Mouse (Mus musculus) liver, postnatal 0 days (tissue): ENCODE data around the gene Cebpz. TPM values are rescaled to one million over a fixed set of nuclear protein-coding genes. Genes with fewer than 3 reads are reported as not detected.

Experiments
- ATAC-seq: fragments of 200-750 bp; cut with Nextera tagmentation; 2 replicates; pipeline ENCODE4 v1.8.0; 2017; ENCODE audit warnings: mild to moderate bottlenecking, moderate library complexity
- DNase-seq: peaks from one replicate; pipeline ENCODE4 v3.0.0-alpha.2; 2016
- H3K27ac ChIP-seq: fragments of 300-500 bp; sonication (generic); 2 replicates; pipeline ENCODE4 v1.5.1; 2014; ENCODE audit warnings: antibody characterized with exemption, moderate library complexity, mild to moderate bottlenecking, low read depth
- H3K27me3 ChIP-seq: fragments of 300-500 bp; sonication (generic); 2 replicates; pipeline ENCODE4 v1.6.1; 2014; ENCODE audit warnings: low read length, control low read depth, mixed read lengths; ENCODE audit not compliant: insufficient read depth
- H3K36me3 ChIP-seq: fragments of 300-500 bp; sonication (generic); replicated peaks from 2 replicates; pipeline ENCODE4 v1.6.1; 2014; ENCODE audit warnings: mild to moderate bottlenecking, control low read depth, low read length, moderate library complexity, mixed read lengths; ENCODE audit not compliant: insufficient read depth
- H3K4me1 ChIP-seq: fragments of 300-500 bp; sonication (generic); 2 replicates; pipeline ENCODE4 v1.6.1; 2014; ENCODE audit warnings: antibody characterized with exemption, mild to moderate bottlenecking, control low read depth; ENCODE audit not compliant: insufficient read depth
- H3K4me2 ChIP-seq: fragments of 300-500 bp; sonication (generic); 2 replicates; pipeline ENCODE4 v1.6.1; 2014; ENCODE audit warnings: low read depth, mild to moderate bottlenecking, low read length, moderate library complexity, mixed read lengths
- H3K4me3 ChIP-seq: fragments of 300-500 bp; sonication (generic); 2 replicates; pipeline ENCODE4 v1.5.1; 2014; ENCODE audit warnings: low read depth, low read length
- H3K9ac ChIP-seq: fragments of 300-500 bp; sonication (generic); replicated peaks from 2 replicates; pipeline ENCODE4 v1.6.1; 2014; ENCODE audit warnings: mild to moderate bottlenecking, moderate library complexity
- H3K9me3 ChIP-seq: fragments of 300-500 bp; sonication (generic); 2 replicates; pipeline ENCODE4 v1.6.1; 2016; ENCODE audit warnings: mild to moderate bottlenecking, control low read depth, low read length, mixed read lengths
- CTCF ChIP-seq: sonication (generic); IDR thresholded peaks from 2 replicates; pipeline ENCODE4 v1.5.1; 2016; ENCODE audit warnings: antibody characterized with exemption, low read depth
- EP300 ChIP-seq: IDR thresholded peaks from 2 replicates; pipeline ENCODE4 v1.6.1; 2016; ENCODE audit warnings: antibody characterized with exemption, low read depth, mild to moderate bottlenecking
- WGBS: fragments of 180-500 bp; shearing (Covaris S2); extraction: QIAGEN DNeasy Blood & Tissue Kit; methylation state at CpG from one replicate; pipeline ENCODE4 v1.1.7; 2014; ENCODE audit not compliant: insufficient replicate concordance; 5-methylcytosine and 5-hydroxymethylcytosine counted together
- polyA plus RNA-seq: library from polyadenylated mRNA; unstranded; fragments of >200 nt; fragmentation: Nextera tagmentation; extraction: Ambion mirVana; gene quantifications from 2 replicates; pipeline ENCODE4 v1.2.1, GENCODE M21; 2015

Gene Cebpz
- polyA plus RNA-seq, 1 experiment from 2014 or later, result 34.6 TPM

DNA sequence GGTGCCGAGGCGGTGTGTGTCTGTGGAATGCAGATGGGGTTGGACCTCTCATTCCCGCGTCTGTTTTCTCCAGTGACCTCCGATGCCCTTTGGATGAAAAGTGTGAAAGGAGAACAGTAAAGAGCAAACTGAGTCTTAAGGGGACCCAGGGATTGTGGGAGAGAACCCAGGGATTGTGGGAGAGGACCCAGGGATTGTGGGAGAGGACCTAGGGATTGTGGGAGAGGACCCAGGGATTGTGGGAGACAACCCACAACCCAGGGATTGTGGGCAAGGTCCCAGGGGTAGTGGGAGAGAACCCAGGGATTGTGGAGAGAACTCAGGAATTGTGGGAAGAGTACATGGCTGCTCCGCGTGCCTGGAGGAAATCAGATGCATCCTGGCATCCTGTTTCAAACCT lies 41.9 kb downstream of the Cebpz start:
- TF ChIP-seq EP300 (no peak), CTCF (no peak)
- DNase-seq, result no peak

DNA sequence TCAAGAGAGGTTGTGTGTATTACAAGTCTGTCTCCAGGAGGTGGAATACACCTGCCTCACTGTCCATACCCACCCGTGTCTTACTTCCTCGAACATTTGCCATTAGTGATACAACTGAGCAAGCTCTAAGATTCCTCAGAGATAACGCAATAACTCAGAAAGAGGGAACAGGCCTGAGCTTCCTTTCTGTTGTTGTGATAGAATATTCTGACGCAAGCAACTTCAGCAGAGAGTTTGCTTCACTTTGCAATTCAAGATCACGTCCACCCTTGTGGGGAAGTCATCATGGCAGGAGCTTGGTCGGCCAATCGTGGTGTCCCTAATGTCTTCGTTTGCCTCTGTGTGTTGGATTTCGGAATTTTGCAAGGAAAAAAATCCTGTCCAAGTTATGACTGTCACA lies 45.8 kb downstream of the Cebpz start:
- 52% methylated on average over 9 of the region's 9 CpGs for WGBS
- no peak for TF ChIP-seq EP300
- no peak for TF ChIP-seq CTCF

More for the DNA sequence above, 41.9 kb downstream of the Cebpz start:
- 71% methylated on average over 7 of the region's 7 CpGs for WGBS
- no peaks in the 10 kb centered on the region for H3K27me3 ChIP-seq
- no peaks in the 10 kb centered on the region for H3K9me3 ChIP-seq
- peak overlapping the region; percentile 42; the same call in 1 of the 2 replicates for H3K4me2 ChIP-seq
- no peak overlapping the region for H3K9ac ChIP-seq
- no peak overlapping the region for H3K27ac ChIP-seq
- no peaks in the 10 kb centered on the region for H3K36me3 ChIP-seq
- no peak for ATAC-seq
- no peak overlapping the region for H3K4me3 ChIP-seq
- no peaks in the 10 kb centered on the region for H3K4me1 ChIP-seq

DNA sequence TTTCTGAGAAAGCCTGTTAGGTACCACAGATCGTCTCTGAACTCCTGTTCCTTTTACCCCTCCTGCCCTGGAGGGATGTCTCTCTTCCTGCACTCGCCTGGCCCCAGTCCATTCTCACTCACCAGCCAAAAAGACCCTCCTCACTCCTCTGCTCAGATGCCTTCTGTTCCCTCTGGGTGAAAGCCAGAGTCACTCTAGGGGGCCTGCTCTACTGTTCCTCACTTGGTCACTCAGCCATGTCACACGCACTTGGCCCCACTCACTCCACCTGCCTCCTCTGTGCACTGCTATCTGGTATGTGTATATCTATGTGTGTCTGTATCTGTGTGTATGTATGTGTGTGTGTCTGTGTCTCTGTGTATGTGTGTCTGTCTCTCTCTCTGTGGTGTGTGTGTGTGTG lies 47.7 kb downstream of the Cebpz start:
- Histone ChIP-seq H3K9me3 (no peaks in the 10 kb centered on the region), H3K9ac (no peak overlapping the region), H3K4me2 (no peak overlapping the region), H3K4me1 (no peaks in the 10 kb centered on the region), H3K27ac (no peak overlapping the region), H3K4me3 (no peak overlapping the region), H3K27me3 (no peaks in the 10 kb centered on the region), H3K36me3 (no peaks in the 10 kb centered on the region)
- 60% methylated on average over 3 of the region's 3 CpGs for WGBS
- TF ChIP-seq CTCF, result no peak
- ATAC-seq, result no peak
- no peak for DNase-seq

More for the DNA sequence above, 45.8 kb downstream of the Cebpz start:
- Histone ChIP-seq H3K9ac (no peak overlapping the region), H3K27ac (no peak overlapping the region), H3K36me3 (no peaks in the 10 kb centered on the region), H3K27me3 (no peaks in the 10 kb centered on the region), H3K4me1 (no peaks in the 10 kb centered on the region), H3K4me2 (no peak overlapping the region), H3K9me3 (no peaks in the 10 kb centered on the region), H3K4me3 (no peak overlapping the region)
- DNase-seq, result no peak
- ATAC-seq, result peak; percentile 29; the same call in 1 of the 2 replicates

DNA sequence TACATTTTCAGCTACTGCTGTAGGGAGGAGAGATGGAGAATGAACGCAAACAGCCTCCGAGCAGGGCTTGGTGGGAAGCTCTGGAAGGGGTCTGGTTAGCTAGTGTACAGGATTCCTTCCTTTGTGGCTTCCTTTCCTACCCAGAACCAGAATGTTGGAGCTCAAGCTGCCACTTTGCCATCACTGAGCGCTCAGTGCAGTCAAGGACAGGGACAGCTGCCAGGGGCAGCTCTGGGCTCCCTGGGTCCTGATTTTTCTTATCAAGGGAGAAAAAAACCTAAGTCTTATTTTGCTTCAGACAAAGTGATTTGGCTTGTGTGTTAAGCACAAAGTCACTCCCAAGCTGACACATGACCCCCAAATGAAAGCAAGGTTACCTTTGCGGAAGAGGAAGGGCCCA lies 48.3 kb downstream of the Cebpz start:
- no peak overlapping the region for H3K9ac ChIP-seq
- ATAC-seq (no peak), DNase-seq (no peak)
- no peak for TF ChIP-seq CTCF
- no peak for TF ChIP-seq EP300
- H3K27ac ChIP-seq, result no peak overlapping the region
- no peaks in the 10 kb centered on the region for H3K9me3 ChIP-seq
- no peak overlapping the region for H3K4me2 ChIP-seq
- no peak overlapping the region for H3K4me3 ChIP-seq
- no peaks in the 10 kb centered on the region for H3K36me3 ChIP-seq
- no peaks in the 10 kb centered on the region for H3K4me1 ChIP-seq
- H3K27me3 ChIP-seq, result no peaks in the 10 kb centered on the region
- 68% methylated on average over 4 of the region's 4 CpGs for WGBS

DNA sequence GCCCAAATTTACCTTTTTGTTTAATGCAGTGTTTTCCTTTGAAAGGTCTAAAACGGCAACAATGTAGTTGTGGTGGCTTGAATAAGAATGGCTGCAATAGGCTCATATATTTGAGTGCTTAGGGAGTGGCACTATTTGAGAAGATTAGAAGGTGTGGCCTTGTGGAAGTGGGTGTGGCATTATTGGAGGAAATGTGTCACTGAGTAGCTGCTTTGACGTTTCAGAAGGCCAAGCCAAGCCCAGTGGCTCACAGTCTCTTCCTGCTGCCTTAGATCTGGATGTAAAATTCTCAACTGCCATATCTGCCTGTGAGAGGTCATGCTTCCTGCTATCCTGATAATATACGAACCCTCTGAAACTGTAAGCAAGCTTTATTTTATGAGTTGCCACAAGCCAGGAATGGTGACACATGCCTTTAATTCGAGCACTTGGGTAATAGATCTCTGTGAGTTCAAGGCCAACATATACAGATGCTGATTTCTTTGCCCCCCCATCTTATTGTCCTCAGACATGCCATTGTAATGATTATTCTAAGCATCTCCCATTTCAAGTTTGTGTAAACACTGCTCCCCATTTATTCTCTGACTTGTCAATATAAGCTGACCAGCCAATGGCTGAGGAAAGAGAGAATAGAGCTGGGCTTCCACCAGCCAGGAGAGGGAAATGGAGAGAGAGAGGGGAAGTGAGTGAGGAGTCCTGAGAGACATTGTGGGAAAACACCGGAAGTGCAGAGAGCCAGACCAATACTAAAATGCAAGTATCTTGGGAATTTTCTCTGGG lies 51.4 kb downstream of the Cebpz start:
- DNase-seq (no peak), ATAC-seq (no peak)
- Histone ChIP-seq H3K9ac (no peak overlapping the region), H3K9me3 (no peaks in the 10 kb centered on the region), H3K4me1 (peaks cover 13% of the 10 kb centered on the region), H3K36me3 (no peaks in the 10 kb centered on the region), H3K4me3 (no peak overlapping the region), H3K27me3 (no peaks in the 10 kb centered on the region), H3K4me2 (no peak overlapping the region), H3K27ac (no peak overlapping the region)
- 79% methylated on average over 5 of the region's 5 CpGs for WGBS
- TF ChIP-seq EP300 (no peak), CTCF (no peak)

DNA sequence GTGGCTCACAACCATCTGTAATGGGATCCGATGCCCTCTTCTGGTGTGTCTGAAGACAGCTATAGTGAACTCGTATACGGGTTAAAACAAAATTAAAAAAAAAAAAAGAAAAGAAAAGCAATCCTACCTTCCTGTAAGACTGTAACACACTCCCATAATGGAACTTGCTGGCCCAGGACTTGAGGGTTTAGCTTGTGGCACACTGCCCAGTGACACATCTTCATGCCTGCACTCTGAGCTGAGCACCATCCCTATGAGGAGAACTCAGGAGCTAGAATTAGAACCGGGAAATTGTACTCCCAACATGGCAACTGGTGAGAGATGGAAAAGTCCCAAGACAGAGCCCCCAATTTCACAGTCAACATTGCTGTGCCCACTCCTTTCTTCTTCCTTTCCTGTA lies 53.6 kb downstream of the Cebpz start:
- Histone ChIP-seq H3K4me1 (peaks cover 16% of the 10 kb centered on the region), H3K27ac (no peak overlapping the region), H3K4me3 (no peak overlapping the region), H3K27me3 (no peaks in the 10 kb centered on the region), H3K36me3 (peaks cover 15% of the 10 kb centered on the region), H3K9me3 (no peaks in the 10 kb centered on the region), H3K4me2 (no peak overlapping the region), H3K9ac (no peak overlapping the region)
- no peak for DNase-seq
- no peak for ATAC-seq
- TF ChIP-seq CTCF (no peak), EP300 (no peak)
- WGBS, result 84% methylated on average over 4 of the region's 4 CpGs
